Mouse (Mus musculus) cerebellum, adult 9-10 months (tissue): ENCODE results near the gene Dlx6.

Source experiments
- DNase-seq: peaks from one replicate; pipeline ENCODE4 v3.0.0; 2022

Dlx6 gene

GRCm38 (mm10) chr6:6863160-6863870 is at the start of gene Dlx6:
Gene Dlx6 (plus strand): TSS chr6:6863334.
- DNase-seq, result no peak

- no peak for DNase-seq
These were observed 46.3 kb upstream of the Dlx6 start for GRCm38 (mm10) chr6:6816821-6817220.

GRCm38 (mm10) chr6:6818036-6818788 is 44.9 kb upstream of the Dlx6 start:
- DNase-seq, result no peak

- no peak for DNase-seq
These were observed 44.0 kb upstream of the Dlx6 start for GRCm38 (mm10) chr6:6819134-6819533.

GRCm38 (mm10) chr6:6825313-6825712 is 37.8 kb upstream of the Dlx6 start:
- DNase-seq, result no peak

GRCm38 (mm10) chr6:6826861-6827260 is 36.3 kb upstream of the Dlx6 start:
- no peak for DNase-seq

GRCm38 (mm10) chr6:6830446-6830845 is 32.7 kb upstream of the Dlx6 start:
- no peak for DNase-seq

GRCm38 (mm10) chr6:6833301-6833700 is 29.8 kb upstream of the Dlx6 start:
- DNase-seq, result no peak

GRCm38 (mm10) chr6:6848541-6848940 is 14.6 kb upstream of the Dlx6 start:
- no peak for DNase-seq

GRCm38 (mm10) chr6:6849744-6850143 is 13.4 kb upstream of the Dlx6 start:
- DNase-seq, result no peak

- DNase-seq, result no peak
These were observed 12.6 kb upstream of the Dlx6 start for GRCm38 (mm10) chr6:6850324-6851060.

- DNase-seq, result no peak
These were observed 12.0 kb upstream of the Dlx6 start for GRCm38 (mm10) chr6:6851166-6851565.

- no peak for DNase-seq
These were observed 10.2 kb upstream of the Dlx6 start for GRCm38 (mm10) chr6:6852944-6853343.

GRCm38 (mm10) chr6:6854176-6854575 is 9.0 kb upstream of the Dlx6 start:
- DNase-seq, result no peak

GRCm38 (mm10) chr6:6854902-6855745 is 8.0 kb upstream of the Dlx6 start:
- no peak for DNase-seq

- DNase-seq, result no peak
These were observed 7.4 kb upstream of the Dlx6 start for GRCm38 (mm10) chr6:6855746-6856185.

GRCm38 (mm10) chr6:6856316-6856715 is 6.8 kb upstream of the Dlx6 start:
- DNase-seq, result no peak

- no peak for DNase-seq
These were observed 6.3 kb upstream of the Dlx6 start for GRCm38 (mm10) chr6:6856881-6857280.

- no peak for DNase-seq
These were observed 5.4 kb upstream of the Dlx6 start for GRCm38 (mm10) chr6:6857766-6858165.

- DNase-seq, result no peak
These were observed 4.6 kb upstream of the Dlx6 start for GRCm38 (mm10) chr6:6858571-6858970.

GRCm38 (mm10) chr6:6859111-6859949 is 3.8 kb upstream of the Dlx6 start:
- no peak for DNase-seq

- DNase-seq, result no peak
These were observed 3.2 kb upstream of the Dlx6 start for GRCm38 (mm10) chr6:6859950-6860410.
